Mouse (Mus musculus) olfactory bulb, adult 2 months (tissue): ENCODE data around the gene Olfr1394.

ENCODE experiments used
- CTCF ChIP-seq: fragments of 200-500 bp; IDR thresholded peaks from 2 replicates; pipeline ENCODE4 v1.5.1; 2012; ENCODE audit warnings: low read depth, mild to moderate bottlenecking, low read length, moderate library complexity; ENCODE audit not compliant: insufficient read depth
- POLR2A ChIP-seq: fragments of 200-500 bp; IDR thresholded peaks from 2 replicates; pipeline ENCODE4 v1.6.1; 2012; ENCODE audit warnings: mild to moderate bottlenecking, low read depth, low read length, moderate library complexity; ENCODE audit not compliant: insufficient read depth

DNA sequence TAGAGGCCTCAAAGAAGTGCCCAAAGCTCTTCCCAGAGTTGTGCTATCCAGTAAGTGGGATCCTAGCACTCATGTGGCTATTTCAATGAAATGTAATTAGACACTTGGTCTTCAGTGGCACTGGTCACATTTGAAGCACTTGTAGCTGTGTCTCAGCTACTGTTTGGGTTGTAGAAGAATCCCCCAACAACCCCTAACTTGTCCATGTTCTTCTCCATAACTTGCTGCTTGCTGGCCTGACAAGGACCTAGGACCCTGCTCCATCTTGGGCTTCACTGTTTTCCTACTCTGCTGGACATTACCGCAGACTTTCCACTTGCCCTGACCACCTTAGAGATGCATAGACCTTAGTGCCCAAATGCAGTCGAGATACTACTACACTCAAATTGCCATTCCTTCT lies 47.9 kb downstream of the Olfr1394 start:
- TF ChIP-seq CTCF (no peak), POLR2A (no peak)
